Mouse (Mus musculus) liver, embryonic 14.5 days (tissue): ENCODE data around the gene Scd4.

ENCODE experiments used
- CTCF ChIP-seq: IDR thresholded peaks from 2 replicates; pipeline ENCODE4 v1.5.1; 2016; ENCODE audit warnings: antibody characterized with exemption, low read depth, control low read depth
- EP300 ChIP-seq: IDR thresholded peaks from 2 replicates; pipeline ENCODE4 v1.6.1; 2016; ENCODE audit warnings: antibody characterized with exemption, low read depth

DNA sequence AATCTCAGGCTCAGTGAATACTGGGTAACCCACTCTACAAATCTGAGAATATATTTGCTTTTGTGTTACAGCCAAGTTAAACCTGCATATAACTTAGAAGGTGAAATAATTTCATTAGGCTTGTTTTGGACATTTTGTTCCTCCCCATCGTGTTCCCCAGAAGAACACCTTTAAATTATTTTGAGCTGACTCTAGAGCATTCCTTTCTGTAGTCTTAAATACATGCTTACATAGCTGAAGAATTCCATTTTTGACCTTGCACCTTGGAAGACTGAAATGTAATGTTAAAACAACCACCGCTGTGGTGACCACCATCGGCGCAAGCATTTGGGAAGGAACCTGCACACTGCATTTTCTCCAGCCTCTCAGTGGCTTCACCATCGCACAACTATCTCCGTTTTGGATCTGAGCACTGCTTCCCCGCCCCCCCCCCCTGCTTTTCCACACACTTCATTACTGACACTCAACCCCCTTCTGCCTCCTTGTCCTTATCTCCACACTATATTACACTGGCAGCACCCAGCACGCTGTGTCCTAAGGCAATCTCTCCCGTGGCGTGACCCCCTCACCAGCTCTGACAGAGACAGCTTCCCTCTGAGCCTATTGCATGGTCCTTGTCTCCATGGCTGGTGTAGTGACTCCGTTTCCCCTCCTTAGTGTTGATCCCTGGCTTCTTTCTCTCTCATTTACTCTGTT lies 45.3 kb upstream of the Scd4 start:
- TF ChIP-seq CTCF (no peak), EP300 (no peak)
